Mouse (Mus musculus): ENCODE data around the gene Ropn1. TPM values are rescaled to one million over a fixed set of nuclear protein-coding genes. Genes with fewer than 3 reads are reported as not detected.
A peak's percentile ranks its signal among the peaks of the same experiment; 100 is the strongest.
"Not testable (repeated sequence)": the region's sequence is repeated elsewhere in the genome, so short reads cannot be mapped to it uniquely, and the experiment has no call there.

Gene Ropn1
- not detected for total RNA-seq (2021)

DNA sequence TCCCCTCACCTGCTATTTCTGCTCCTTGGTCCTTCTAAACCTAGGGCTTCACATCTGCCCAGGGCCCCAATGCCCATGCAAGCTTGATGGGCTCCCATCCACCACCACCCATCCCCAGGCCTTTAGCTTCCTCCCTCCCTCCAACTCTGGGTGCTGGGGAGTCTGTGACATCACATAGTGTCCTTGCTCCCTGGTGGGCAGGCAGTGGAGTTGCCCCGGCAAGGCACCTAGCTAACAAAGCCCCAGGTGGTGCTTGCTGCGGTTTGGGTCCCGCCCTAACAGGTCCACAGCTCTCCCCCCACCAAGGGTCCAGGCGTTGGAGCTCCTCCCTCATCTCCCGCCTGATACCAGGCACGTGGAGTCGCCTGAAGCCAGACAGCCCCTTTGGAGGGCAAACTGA lies at the start of gene Ropn1:
Ropn1 (plus strand) TSS at position 301 of the 400 bp plus-strand sequence.
- DNase-seq (ENCODE audit: low spot score), result no peak
- intact Hi-C loops (cut with DNase I), result no loop called here

DNA sequence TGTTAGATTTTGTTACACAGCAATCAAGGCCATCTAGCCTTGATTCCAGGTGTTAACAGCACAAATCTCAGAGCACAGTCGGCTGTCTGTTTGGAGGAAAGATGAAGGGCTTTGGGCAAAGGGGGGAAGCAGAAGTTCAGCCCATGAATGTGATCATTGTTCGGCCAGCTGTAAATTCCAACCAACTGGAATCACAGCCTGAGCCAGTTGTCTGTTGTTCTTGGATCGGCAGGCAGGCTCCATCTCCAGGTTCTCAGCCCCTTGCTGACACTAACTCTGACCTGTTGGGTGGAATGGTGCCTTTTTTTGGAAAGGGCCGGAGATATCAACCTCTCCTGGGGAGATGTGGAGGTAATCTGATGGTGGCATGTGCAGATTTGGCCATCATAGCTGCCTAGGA lies 47.8 kb upstream of the Ropn1 start:
- intact Hi-C loops (cut with DNase I), result no loop called here
- DNase-seq (ENCODE audit: low spot score), result no peak

GRCm38 (mm10) chr16:34603076-34603475 lies 46.6 kb upstream of the Ropn1 start:
- DNase-seq (ENCODE audit: low spot score), result no peak
- intact Hi-C loops (cut with DNase I), result no loop called here

GRCm38 (mm10) chr16:34603854-34604253 lies 45.9 kb upstream of the Ropn1 start:
- no peak for DNase-seq (ENCODE audit: low spot score)

GRCm38 (mm10) chr16:34605679-34606078 lies 44.0 kb upstream of the Ropn1 start:
- peak; percentile 17 for DNase-seq (ENCODE audit: low spot score)
- intact Hi-C loops (cut with DNase I), result loop anchor here (1.0 to 5.0 kb wide), 4 partner anchors 75 to 408 kb away; no protein-coding TSS in a partner anchor

More at GRCm38 (mm10) chr16:34603854-34604253, 45.9 kb upstream of the Ropn1 start:
- intact Hi-C loops (cut with DNase I), result loop anchor here (2.0 kb wide), 2 partner anchors 73 to 299 kb away; no protein-coding TSS in a partner anchor

DNA sequence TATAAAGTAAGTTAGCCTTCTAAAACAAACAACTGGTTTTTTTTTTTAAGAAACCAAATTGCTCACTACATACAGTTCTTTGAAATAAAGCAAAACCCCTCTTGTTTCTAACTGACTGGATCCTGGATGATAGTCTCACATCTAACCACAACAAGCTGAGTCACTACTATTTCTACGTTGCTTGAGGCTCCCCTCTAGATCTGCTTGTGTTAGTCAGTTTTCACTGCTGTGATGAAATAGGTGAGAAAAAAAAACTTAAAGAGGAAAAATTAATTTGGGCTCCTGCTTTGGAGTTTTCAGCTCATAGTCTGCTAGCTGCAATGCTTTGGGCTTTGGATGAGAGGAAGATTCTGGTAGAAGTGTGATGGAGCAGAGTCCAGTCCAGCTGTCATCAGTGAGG lies 39.6 kb upstream of the Ropn1 start:
- intact Hi-C loops (cut with DNase I), result no loop called here
- no peak for DNase-seq (ENCODE audit: low spot score)

DNA sequence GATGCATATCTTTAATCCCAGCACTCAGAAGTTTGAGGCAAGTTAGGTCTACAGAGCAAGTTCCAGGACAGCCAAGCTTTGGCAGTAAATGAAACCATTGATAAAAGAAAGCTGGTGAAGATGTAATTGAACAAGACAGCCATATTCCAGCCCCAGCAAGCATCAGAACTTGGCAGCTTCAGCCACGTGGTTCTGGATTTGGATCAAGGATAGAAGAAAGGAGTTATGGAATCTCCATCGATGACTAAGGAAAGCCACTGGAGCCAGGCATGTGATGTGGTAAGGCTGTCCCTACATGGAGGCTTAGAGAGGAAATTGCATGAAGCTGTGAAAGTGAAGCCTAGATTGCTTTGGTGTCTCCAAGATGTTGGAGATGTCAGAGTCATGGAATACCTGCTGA lies 35.7 kb upstream of the Ropn1 start:
- intact Hi-C loops (cut with DNase I), result no loop called here
- DNase-seq (ENCODE audit: low spot score), result no peak

DNA sequence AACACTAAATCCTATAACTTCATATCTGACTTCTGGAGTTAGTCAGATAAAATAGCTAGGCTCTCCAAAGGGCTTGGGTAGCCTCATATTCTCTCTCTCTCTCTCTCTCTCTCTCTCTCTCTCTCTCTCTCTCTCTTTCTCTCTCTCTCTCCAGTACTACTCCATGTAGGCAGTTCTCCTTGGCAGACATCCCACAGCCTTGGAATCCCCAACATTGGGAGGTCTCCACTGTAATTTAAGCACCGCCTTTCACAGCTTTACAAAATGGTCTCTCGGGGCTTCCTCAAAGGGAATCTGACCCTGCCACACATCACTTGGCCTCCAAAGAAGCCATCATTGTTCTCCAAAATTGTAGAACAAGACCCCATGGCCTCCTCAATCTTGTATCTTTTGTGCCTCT lies 22.1 kb upstream of the Ropn1 start:
- intact Hi-C loops (cut with DNase I), result no loop called here

GRCm38 (mm10) chr16:34628397-34628796 lies 21.3 kb upstream of the Ropn1 start:
- intact Hi-C loops (cut with DNase I), result no loop called here
- no peak for DNase-seq (ENCODE audit: low spot score)

More for the DNA sequence above, 22.1 kb upstream of the Ropn1 start:
- DNase-seq (ENCODE audit: low spot score), result no peak

GRCm38 (mm10) chr16:34635557-34635956 lies 14.2 kb upstream of the Ropn1 start:
- no peak for DNase-seq (ENCODE audit: low spot score)
- intact Hi-C loops (cut with DNase I), result no loop called here

DNA sequence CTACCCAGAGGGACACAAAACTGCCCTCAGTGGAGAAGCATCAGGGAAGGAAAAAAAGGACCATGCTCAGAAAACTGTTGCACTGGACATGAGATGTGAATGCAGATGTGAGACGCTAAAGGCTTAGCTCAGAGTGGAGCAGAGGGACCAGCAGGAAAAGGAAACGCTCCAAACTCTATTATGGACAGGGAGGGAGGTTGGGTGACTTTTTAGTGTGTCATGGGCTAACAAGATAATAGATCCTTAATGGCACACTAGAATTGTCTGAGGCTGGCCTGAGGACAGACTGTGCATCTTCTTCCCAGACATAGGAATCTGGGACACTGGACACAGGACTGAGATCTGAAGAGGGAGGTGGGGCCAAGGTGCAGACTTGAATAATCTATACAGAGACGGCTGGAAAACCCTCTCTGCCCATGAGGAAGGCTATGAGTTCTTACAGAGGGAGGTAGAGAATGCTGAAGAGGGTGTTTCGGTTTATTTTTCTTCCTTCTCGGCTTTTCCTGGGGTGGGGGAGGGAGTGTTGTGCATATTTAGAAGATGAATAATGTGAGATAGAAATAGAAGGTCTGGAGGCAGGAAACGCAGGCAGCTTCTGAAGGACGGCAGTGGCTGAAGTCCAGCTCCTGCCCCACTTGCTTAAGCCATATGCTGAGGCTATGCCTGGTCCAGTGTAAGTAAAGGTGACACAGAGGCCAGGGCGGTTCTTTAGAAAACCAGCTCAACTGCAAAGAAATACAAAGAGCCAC lies 6.0 kb upstream of the Ropn1 start:
- intact Hi-C loops (cut with DNase I), result no loop called here
- no peak for DNase-seq (ENCODE audit: low spot score)

DNA sequence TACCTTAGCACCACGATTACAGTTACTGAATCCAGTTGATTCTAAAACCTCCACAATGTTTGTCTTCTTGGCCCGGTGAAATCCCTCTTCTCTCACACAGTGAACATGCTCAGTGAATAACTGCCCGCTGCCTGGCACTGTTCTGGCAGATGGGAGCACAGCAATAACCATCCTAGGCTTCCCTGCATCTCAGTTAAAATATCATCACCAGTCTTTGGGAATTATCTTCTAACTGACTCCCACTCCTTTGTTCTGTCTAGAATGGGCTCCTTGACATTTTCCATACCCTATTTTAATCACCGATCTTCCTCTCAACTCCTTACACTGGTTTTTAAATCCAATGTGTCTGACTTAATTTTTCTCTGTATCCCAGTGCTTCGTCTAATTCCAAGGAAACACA lies 3.3 kb downstream of the Ropn1 start:
- no peak for DNase-seq (ENCODE audit: low spot score)
- intact Hi-C loops (cut with DNase I), result no loop called here

- DNase-seq (ENCODE audit: low spot score); intact Hi-C loops (cut with DNase I): not testable (repeated sequence)
Measured at GRCm38 (mm10) chr16:34657566-34657965, 7.8 kb downstream of the Ropn1 start.

DNA sequence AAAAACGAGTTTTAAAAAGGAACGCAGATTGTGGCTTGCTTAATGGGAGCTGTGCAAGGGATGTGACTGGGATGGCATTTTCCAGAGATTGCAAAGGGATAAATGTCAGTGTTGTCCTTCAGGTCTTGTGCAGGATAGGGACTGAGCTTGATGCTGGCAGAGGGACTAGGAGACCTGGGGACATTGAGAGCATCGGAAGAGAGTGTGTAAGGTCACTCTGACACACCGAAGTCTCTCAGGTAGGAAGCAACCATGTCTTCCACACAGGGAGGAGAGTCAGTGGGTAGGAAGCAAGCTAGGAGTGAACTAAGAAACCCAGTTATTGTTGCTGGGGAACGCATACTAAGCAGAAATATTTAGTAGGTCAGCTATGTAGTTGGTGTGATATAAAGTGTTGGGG lies 8.3 kb downstream of the Ropn1 start:
- intact Hi-C loops (cut with DNase I), result no loop called here
- DNase-seq (ENCODE audit: low spot score), result no peak

- intact Hi-C loops (cut with DNase I), result no loop called here
- no peak for DNase-seq (ENCODE audit: low spot score)
Measured at GRCm38 (mm10) chr16:34658388-34658787, 8.7 kb downstream of the Ropn1 start.

DNA sequence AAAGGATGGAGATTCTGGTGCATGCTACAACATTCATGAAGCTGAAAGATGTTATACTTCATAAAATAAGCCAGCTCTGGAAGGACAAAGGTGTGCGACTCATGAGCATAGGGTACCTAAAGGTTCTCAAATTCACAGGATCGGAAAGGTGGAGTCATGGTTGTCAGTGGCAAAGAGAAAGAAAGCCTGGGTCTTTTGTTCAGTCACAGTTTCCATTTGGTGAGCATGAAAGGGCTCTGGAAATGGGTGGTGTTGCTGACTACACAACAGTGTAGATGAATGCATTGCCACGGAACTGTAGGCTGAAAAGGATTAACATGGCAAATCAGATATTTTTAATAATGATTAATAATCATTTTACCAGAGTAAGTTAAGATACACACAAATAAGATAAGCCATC lies 14.8 kb downstream of the Ropn1 start:
- intact Hi-C loops (cut with DNase I), result no loop called here
- DNase-seq (ENCODE audit: low spot score), result no peak

- DNase-seq (ENCODE audit: low spot score), result peak; percentile 32
- intact Hi-C loops (cut with DNase I), result loop anchor here (1.0 kb wide), 1 partner anchor 33 kb away; no protein-coding TSS in a partner anchor
Measured at GRCm38 (mm10) chr16:34667031-34667726, 17.5 kb downstream of the Ropn1 start.

GRCm38 (mm10) chr16:34668341-34668740 lies 18.6 kb downstream of the Ropn1 start:
- no peak for DNase-seq (ENCODE audit: low spot score)
- intact Hi-C loops (cut with DNase I), result no loop called here

GRCm38 (mm10) chr16:34671966-34672365 lies 22.2 kb downstream of the Ropn1 start:
- DNase-seq (ENCODE audit: low spot score), result no peak

GRCm38 (mm10) chr16:34672822-34673221 lies 23.1 kb downstream of the Ropn1 start:
- intact Hi-C loops (cut with DNase I), result no loop called here
- no peak for DNase-seq (ENCODE audit: low spot score)

More at GRCm38 (mm10) chr16:34671966-34672365, 22.2 kb downstream of the Ropn1 start:
- intact Hi-C loops (cut with DNase I), result no loop called here

GRCm38 (mm10) chr16:34674365-34674764 lies 24.6 kb downstream of the Ropn1 start:
- DNase-seq (ENCODE audit: low spot score), result no peak

More at GRCm38 (mm10) chr16:34674365-34674764, 24.6 kb downstream of the Ropn1 start:
- intact Hi-C loops (cut with DNase I), result no loop called here
